Mouse (Mus musculus) spleen, adult 2 months (tissue): ENCODE data around the gene Pakap. TPM values are rescaled to one million over a fixed set of nuclear protein-coding genes. Genes with fewer than 3 reads are reported as not detected.

Experiments
- DNase-seq, 2 experiments: peaks; one replicate each; pipeline versions ENCODE4 v3.0.0 to v3.0.0-alpha.2; 2012 to 2021; ENCODE audit warnings: low spot score in 2 of 2, low read depth in 1 of 2
- H3K27ac ChIP-seq: fragments of 200-500 bp; 2 replicates; pipeline ENCODE4 v1.5.1; 2012; ENCODE audit warnings: low read length, inconsistent platforms; ENCODE audit not compliant: insufficient read depth
- H3K27me3 ChIP-seq: fragments of 200-500 bp; 2 replicates; pipeline ENCODE4 v1.6.1; 2012; ENCODE audit warnings: mild to moderate bottlenecking, moderate library complexity, low read length, inconsistent platforms; ENCODE audit not compliant: control insufficient read depth, insufficient read depth
- H3K36me3 ChIP-seq: fragments of 200-500 bp; 2 replicates; pipeline ENCODE4 v1.6.1; 2012; ENCODE audit warnings: mild to moderate bottlenecking, low read length, inconsistent platforms; ENCODE audit not compliant: control insufficient read depth, insufficient read depth
- H3K4me1 ChIP-seq: fragments of 200-500 bp; 2 replicates; pipeline ENCODE4 v1.6.1; 2011; ENCODE audit warnings: inconsistent platforms; ENCODE audit not compliant: control insufficient read depth, insufficient read depth, insufficient read length
- H3K4me3 ChIP-seq: fragments of 200-500 bp; 2 replicates; pipeline ENCODE4 v1.5.1; 2011; ENCODE audit warnings: mild to moderate bottlenecking, inconsistent platforms; ENCODE audit not compliant: insufficient read depth, insufficient read length; ENCODE audit errors: extremely low read depth
- CTCF ChIP-seq: fragments of 200-500 bp; IDR thresholded peaks from 2 replicates; pipeline ENCODE4 v1.5.1; 2011; ENCODE audit warnings: mild to moderate bottlenecking, inconsistent platforms; ENCODE audit not compliant: insufficient read depth, insufficient read length, insufficient replicate concordance; ENCODE audit errors: extremely low read depth
- POLR2A ChIP-seq: fragments of 200-500 bp; IDR thresholded peaks from 2 replicates; pipeline ENCODE4 v1.6.1; 2011; ENCODE audit warnings: low read depth, low read length, inconsistent platforms
- WGBS: fragments of 180-500 bp; shearing (Covaris S2); methylation state at CpG from one replicate; pipeline ENCODE4 v1.1.7; 2018; 5-methylcytosine and 5-hydroxymethylcytosine counted together
- polyA plus RNA-seq: library from polyadenylated mRNA; depleted of rRNA; stranded (reverse); fragments of >200 nt; gene quantifications from 2 replicates; pipeline ENCODE4 v1.2.3, GENCODE M21; 2012

The Pakap gene
- polyA plus RNA-seq, 1 experiment = 0.29 TPM

GRCm38 (mm10) chr4:57841911-57842310 is 273.9 kb downstream of the Pakap start:
- H3K27ac ChIP-seq = no peak overlapping the region
- H3K4me1 ChIP-seq = no peaks in the 10 kb centered on the region; the same call in 1 of the 2 replicates
- no peak for TF ChIP-seq CTCF
- TF ChIP-seq POLR2A = no peak
- no peaks in the 10 kb centered on the region for H3K36me3 ChIP-seq
- WGBS = 77% methylated on average over 1 of the region's 1 CpGs
- H3K4me3 ChIP-seq = no peak overlapping the region
- H3K27me3 ChIP-seq = no peaks in the 10 kb centered on the region
- DNase-seq = no peak

- 86% methylated on average over 11 of the region's 11 CpGs for WGBS
Observed at GRCm38 (mm10) chr4:57842472-57843305, 274.7 kb downstream of the Pakap start.

GRCm38 (mm10) chr4:57845031-57845431 is 277.1 kb downstream of the Pakap start:
- TF ChIP-seq POLR2A (no peak), CTCF (no peak)
- 69% methylated on average over 10 of the region's 10 CpGs for WGBS
- DNase-seq = peak in 1 of 2 experiments; percentile 15
- Histone ChIP-seq H3K4me3 (peak overlapping the region; percentile 44; the same call in 1 of the 2 replicates), H3K4me1 (no peaks in the 10 kb centered on the region; the same call in 1 of the 2 replicates), H3K36me3 (no peaks in the 10 kb centered on the region), H3K27ac (peak overlapping the region; percentile 62), H3K27me3 (no peaks in the 10 kb centered on the region)

More at GRCm38 (mm10) chr4:57842472-57843305, 274.7 kb downstream of the Pakap start:
- TF ChIP-seq CTCF (no peak), POLR2A (no peak)
- Histone ChIP-seq H3K4me1 (no peaks in the 10 kb centered on the region; the same call in 1 of the 2 replicates), H3K27ac (no peak overlapping the region), H3K36me3 (no peaks in the 10 kb centered on the region), H3K4me3 (no peak overlapping the region), H3K27me3 (no peaks in the 10 kb centered on the region)
- DNase-seq = no peak

- Histone ChIP-seq H3K4me3 (peak overlapping the region; percentile 44), H3K27me3 (no peaks in the 10 kb centered on the region), H3K4me1 (no peaks in the 10 kb centered on the region; the same call in 1 of the 2 replicates), H3K36me3 (no peaks in the 10 kb centered on the region; the same call in 1 of the 2 replicates), H3K27ac (peak overlapping the region; percentile 62)
- no peak for DNase-seq
- WGBS = 72% methylated on average over 12 of the region's 12 CpGs
- TF ChIP-seq POLR2A (no peak), CTCF (no peak)
Observed at GRCm38 (mm10) chr4:57845541-57846210, 277.7 kb downstream of the Pakap start.

- Histone ChIP-seq H3K27me3 (no peaks in the 10 kb centered on the region), H3K4me3 (0 out of 2 replicates have a peak overlapping the region, but pooled peaks have one; percentile 24), H3K4me1 (no peaks in the 10 kb centered on the region; the same call in 1 of the 2 replicates), H3K36me3 (no peaks in the 10 kb centered on the region; the same call in 1 of the 2 replicates), H3K27ac (peak overlapping the region; percentile 50; the same call in 1 of the 2 replicates)
- DNase-seq = no peak
- 51% methylated on average over 12 of the region's 12 CpGs for WGBS
- no peak for TF ChIP-seq POLR2A
- TF ChIP-seq CTCF = no peak
Observed at GRCm38 (mm10) chr4:57846381-57846990, 278.5 kb downstream of the Pakap start.

GRCm38 (mm10) chr4:57846991-57847422 is 279.0 kb downstream of the Pakap start:
- 80% methylated on average over 8 of the region's 8 CpGs for WGBS
- H3K27ac ChIP-seq = peak overlapping the region; percentile 50; the same call in 1 of the 2 replicates
- H3K4me3 ChIP-seq = peak overlapping the region; percentile 24; the same call in 1 of the 2 replicates

More at GRCm38 (mm10) chr4:57846991-57847422, 279.0 kb downstream of the Pakap start:
- DNase-seq = no peak
- Histone ChIP-seq H3K36me3 (no peaks in the 10 kb centered on the region; the same call in 1 of the 2 replicates), H3K4me1 (no peaks in the 10 kb centered on the region; the same call in 1 of the 2 replicates), H3K27me3 (no peaks in the 10 kb centered on the region)
- TF ChIP-seq CTCF = no peak
